Mouse (Mus musculus) bone marrow macrophage, adult 2 months (primary cell): ENCODE data around the gene Txndc9.

Experiments
- CTCF ChIP-seq: IDR thresholded peaks from 2 replicates; pipeline ENCODE4 v1.5.1; 2012; ENCODE audit warnings: low read depth, mild to moderate bottlenecking, low read length, moderate library complexity
- POLR2A ChIP-seq: IDR thresholded peaks from 2 replicates; pipeline ENCODE4 v1.6.1; 2012; ENCODE audit warnings: mild to moderate bottlenecking, low read depth, low read length, borderline replicate concordance

DNA sequence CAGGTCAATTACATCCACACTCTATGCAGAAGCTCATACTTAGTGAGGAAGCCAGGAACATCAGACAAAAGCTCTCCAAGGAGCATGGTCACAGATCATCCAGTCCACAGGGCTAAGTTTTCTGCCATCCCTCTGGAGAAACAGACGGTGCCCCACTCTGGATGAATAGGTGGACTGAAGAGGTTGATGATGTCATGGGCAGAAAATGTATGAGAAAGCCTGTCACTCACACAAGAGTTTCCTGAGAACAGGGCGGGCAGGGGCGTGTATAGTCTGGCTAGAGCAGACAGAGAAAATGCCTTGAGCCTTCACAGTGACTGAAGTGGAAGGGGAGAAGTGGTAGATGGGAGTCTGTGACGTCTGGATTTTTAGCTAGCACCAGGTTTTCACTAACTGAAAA is 26.2 kb downstream of the Txndc9 start:
- TF ChIP-seq POLR2A (no peak), CTCF (no peak)
